Mouse (Mus musculus): Measurements from ENCODE around the gene Hspg2. TPM values are rescaled to one million over a fixed set of nuclear protein-coding genes. Genes with fewer than 3 reads are reported as not detected.

Gene Hspg2
- polyA plus RNA-seq, 1 experiment from 2014 or later = 2.7 TPM

- WGBS = 63% methylated on average over 7 of the region's 7 CpGs
- Histone ChIP-seq H3K9ac (replicated peaks; ENCODE audit: low read depth, low read length) (no peak overlapping the region), H3K4me3 (ENCODE audit: low read depth, low read length) (no peak overlapping the region), H3K4me1 (ENCODE audit: control insufficient read depth, insufficient read depth, low read length) (peaks cover 33% of the 10 kb centered on the region), H3K27ac (ENCODE audit: low read depth, low read length) (no peak overlapping the region), H3K36me3 (ENCODE audit: control insufficient read depth, insufficient read depth, low read length) (no peaks in the 10 kb centered on the region), H3K9me3 (ENCODE audit: control insufficient read depth, low read length) (no peaks in the 10 kb centered on the region), H3K4me2 (ENCODE audit: low read depth, low read length) (no peak overlapping the region), H3K27me3 (ENCODE audit: control insufficient read depth, insufficient read depth, low read length) (no peaks in the 10 kb centered on the region)
- ATAC-seq (ENCODE audit: low read depth) = no peak
Measured at GRCm38 (mm10) chr4:137484586-137484985, 16.0 kb downstream of the Hspg2 start.

GRCm38 (mm10) chr4:137485258-137485960, 16.8 kb downstream of the Hspg2 start:
- no peak for ATAC-seq (ENCODE audit: low read depth)
- H3K9ac ChIP-seq (replicated peaks; ENCODE audit: low read depth, low read length) = no peak overlapping the region
- 29% methylated on average over 14 of the region's 14 CpGs for WGBS

GRCm38 (mm10) chr4:137486081-137487014, 17.8 kb downstream of the Hspg2 start:
- no peak overlapping the region for H3K4me2 ChIP-seq (ENCODE audit: low read depth, low read length)
- no peaks in the 10 kb centered on the region for H3K9me3 ChIP-seq (ENCODE audit: control insufficient read depth, low read length)
- H3K27me3 ChIP-seq (ENCODE audit: control insufficient read depth, insufficient read depth, low read length) = no peaks in the 10 kb centered on the region
- no peak overlapping the region for H3K27ac ChIP-seq (ENCODE audit: low read depth, low read length)
- H3K4me1 ChIP-seq (ENCODE audit: control insufficient read depth, insufficient read depth, low read length) = peaks cover 33% of the 10 kb centered on the region
- no peaks in the 10 kb centered on the region for H3K36me3 ChIP-seq (ENCODE audit: control insufficient read depth, insufficient read depth, low read length)
- WGBS = 36% methylated on average over 20 of the region's 20 CpGs
- no peak overlapping the region for H3K4me3 ChIP-seq (ENCODE audit: low read depth, low read length)
- H3K9ac ChIP-seq (replicated peaks; ENCODE audit: low read depth, low read length) = no peak overlapping the region
- ATAC-seq (ENCODE audit: low read depth) = no peak

More at GRCm38 (mm10) chr4:137485258-137485960, 16.8 kb downstream of the Hspg2 start:
- Histone ChIP-seq H3K4me2 (ENCODE audit: low read depth, low read length) (no peak overlapping the region), H3K27ac (ENCODE audit: low read depth, low read length) (no peak overlapping the region), H3K27me3 (ENCODE audit: control insufficient read depth, insufficient read depth, low read length) (no peaks in the 10 kb centered on the region), H3K36me3 (ENCODE audit: control insufficient read depth, insufficient read depth, low read length) (no peaks in the 10 kb centered on the region), H3K4me1 (ENCODE audit: control insufficient read depth, insufficient read depth, low read length) (peaks cover 33% of the 10 kb centered on the region), H3K9me3 (ENCODE audit: control insufficient read depth, low read length) (no peaks in the 10 kb centered on the region), H3K4me3 (ENCODE audit: low read depth, low read length) (no peak overlapping the region)

GRCm38 (mm10) chr4:137487286-137488000, 18.9 kb downstream of the Hspg2 start:
- no peaks in the 10 kb centered on the region for H3K36me3 ChIP-seq (ENCODE audit: control insufficient read depth, insufficient read depth, low read length)
- no peak overlapping the region for H3K9ac ChIP-seq (replicated peaks; ENCODE audit: low read depth, low read length)
- peak overlapping the region; percentile 39; the same call in 1 of the 2 replicates for H3K27ac ChIP-seq (ENCODE audit: low read depth, low read length)
- peaks cover 33% of the 10 kb centered on the region for H3K4me1 ChIP-seq (ENCODE audit: control insufficient read depth, insufficient read depth, low read length)
- 41% methylated on average over 10 of the region's 10 CpGs for WGBS
- ATAC-seq (ENCODE audit: low read depth) = no peak
- H3K4me2 ChIP-seq (ENCODE audit: low read depth, low read length) = no peak overlapping the region
- no peak overlapping the region for H3K4me3 ChIP-seq (ENCODE audit: low read depth, low read length)
- no peaks in the 10 kb centered on the region for H3K27me3 ChIP-seq (ENCODE audit: control insufficient read depth, insufficient read depth, low read length)
- no peaks in the 10 kb centered on the region for H3K9me3 ChIP-seq (ENCODE audit: control insufficient read depth, low read length)

- Histone ChIP-seq H3K4me1 (ENCODE audit: control insufficient read depth, insufficient read depth, low read length) (peaks cover 33% of the 10 kb centered on the region), H3K4me2 (ENCODE audit: low read depth, low read length) (no peak overlapping the region), H3K9me3 (ENCODE audit: control insufficient read depth, low read length) (no peaks in the 10 kb centered on the region), H3K27ac (ENCODE audit: low read depth, low read length) (no peak overlapping the region), H3K36me3 (ENCODE audit: control insufficient read depth, insufficient read depth, low read length) (no peaks in the 10 kb centered on the region), H3K4me3 (ENCODE audit: low read depth, low read length) (no peak overlapping the region), H3K27me3 (ENCODE audit: control insufficient read depth, insufficient read depth, low read length) (no peaks in the 10 kb centered on the region), H3K9ac (replicated peaks; ENCODE audit: low read depth, low read length) (no peak overlapping the region)
- 33% methylated on average over 11 of the region's 11 CpGs for WGBS
- ATAC-seq (ENCODE audit: low read depth) = no peak
Measured at GRCm38 (mm10) chr4:137488038-137488437, 19.5 kb downstream of the Hspg2 start.

GRCm38 (mm10) chr4:137488571-137489303, 20.2 kb downstream of the Hspg2 start:
- peak; percentile 41; the same call in 1 of the 2 replicates for ATAC-seq (ENCODE audit: low read depth)
- Histone ChIP-seq H3K4me1 (ENCODE audit: control insufficient read depth, insufficient read depth, low read length) (peaks cover 33% of the 10 kb centered on the region), H3K27ac (ENCODE audit: low read depth, low read length) (no peak overlapping the region)

GRCm38 (mm10) chr4:137489996-137490395, 21.4 kb downstream of the Hspg2 start:
- WGBS = 65% methylated on average over 7 of the region's 8 CpGs
- H3K27ac ChIP-seq (ENCODE audit: low read depth, low read length) = no peak overlapping the region
- no peak overlapping the region for H3K9ac ChIP-seq (replicated peaks; ENCODE audit: low read depth, low read length)
- no peak for ATAC-seq (ENCODE audit: low read depth)
- H3K27me3 ChIP-seq (ENCODE audit: control insufficient read depth, insufficient read depth, low read length) = no peaks in the 10 kb centered on the region
- peaks cover 30% of the 10 kb centered on the region for H3K4me1 ChIP-seq (ENCODE audit: control insufficient read depth, insufficient read depth, low read length)
- no peaks in the 10 kb centered on the region for H3K36me3 ChIP-seq (ENCODE audit: control insufficient read depth, insufficient read depth, low read length)
- no peaks in the 10 kb centered on the region for H3K9me3 ChIP-seq (ENCODE audit: control insufficient read depth, low read length)
- no peak overlapping the region for H3K4me3 ChIP-seq (ENCODE audit: low read depth, low read length)
- H3K4me2 ChIP-seq (ENCODE audit: low read depth, low read length) = no peak overlapping the region

More at GRCm38 (mm10) chr4:137488571-137489303, 20.2 kb downstream of the Hspg2 start:
- Histone ChIP-seq H3K27me3 (ENCODE audit: control insufficient read depth, insufficient read depth, low read length) (no peaks in the 10 kb centered on the region), H3K4me3 (ENCODE audit: low read depth, low read length) (no peak overlapping the region), H3K36me3 (ENCODE audit: control insufficient read depth, insufficient read depth, low read length) (no peaks in the 10 kb centered on the region), H3K9me3 (ENCODE audit: control insufficient read depth, low read length) (no peaks in the 10 kb centered on the region), H3K4me2 (ENCODE audit: low read depth, low read length) (no peak overlapping the region), H3K9ac (replicated peaks; ENCODE audit: low read depth, low read length) (no peak overlapping the region)
- WGBS = 12% methylated on average over 12 of the region's 12 CpGs

- Histone ChIP-seq H3K4me3 (ENCODE audit: low read depth, low read length) (no peak overlapping the region), H3K9me3 (ENCODE audit: control insufficient read depth, low read length) (no peaks in the 10 kb centered on the region), H3K36me3 (ENCODE audit: control insufficient read depth, insufficient read depth, low read length) (no peaks in the 10 kb centered on the region), H3K4me2 (ENCODE audit: low read depth, low read length) (no peak overlapping the region), H3K27ac (ENCODE audit: low read depth, low read length) (no peak overlapping the region), H3K27me3 (ENCODE audit: control insufficient read depth, insufficient read depth, low read length) (no peaks in the 10 kb centered on the region), H3K9ac (replicated peaks; ENCODE audit: low read depth, low read length) (no peak overlapping the region), H3K4me1 (ENCODE audit: control insufficient read depth, insufficient read depth, low read length) (peaks cover 8% of the 10 kb centered on the region)
- ATAC-seq (ENCODE audit: low read depth) = no peak
- 70% methylated on average over 11 of the region's 11 CpGs for WGBS
Measured at GRCm38 (mm10) chr4:137492563-137492962, 24.0 kb downstream of the Hspg2 start.
